Mouse (Mus musculus) MEL (cell line): ENCODE data around the gene Smurf1. TPM values are rescaled to one million over a fixed set of nuclear protein-coding genes. Genes with fewer than 3 reads are reported as not detected.

Experiments used
- DNase-seq: peaks from one replicate; pipeline ENCODE4 v3.0.0; 2011; ENCODE audit warnings: low read depth, low spot score
- H3K27ac ChIP-seq: 2 replicates; pipeline ENCODE4 v1.5.1; 2012; ENCODE audit warnings: low read depth, mild to moderate bottlenecking, control low read depth, low read length, moderate library complexity; ENCODE audit not compliant: control insufficient read depth
- H3K27me3 ChIP-seq, 2 experiments: fragments of 150-350 bp in 1 of 2; sonication (generic) in 1 of 2; 2 replicates each; pipeline ENCODE4 v1.6.1; 2012; ENCODE audit warnings: low read length in 2 of 2, mild to moderate bottlenecking in 2 of 2, improper control_type of control experiment in 1 of 2, moderate library complexity in 1 of 2; ENCODE audit not compliant: insufficient read depth in 2 of 2, control insufficient read depth in 1 of 2
- H3K36me3 ChIP-seq, 2 experiments: 2 replicates each; pipeline ENCODE4 v1.6.1; 2012 to 2014; ENCODE audit warnings: low read length in 2 of 2, improper control_type of control experiment in 1 of 2, inconsistent platforms in 1 of 2, mild to moderate bottlenecking in 1 of 2; ENCODE audit not compliant: insufficient read depth in 2 of 2, control insufficient read depth in 1 of 2
- H3K4me1 ChIP-seq, 2 experiments: fragments of 150-350 bp in 1 of 2; sonication (generic) in 1 of 2; 2 replicates each; pipeline ENCODE4 v1.6.1; 2012; ENCODE audit warnings: low read length in 2 of 2, improper control_type of control experiment in 1 of 2, mild to moderate bottlenecking in 1 of 2; ENCODE audit not compliant: insufficient read depth in 2 of 2, control insufficient read depth in 1 of 2
- H3K4me3 ChIP-seq, 2 experiments: fragments of 150-350 bp in 1 of 2; sonication (generic) in 1 of 2; 2 replicates each; pipeline ENCODE4 v1.5.1; 2012; ENCODE audit warnings: low read depth in 2 of 2, low read length in 2 of 2, mild to moderate bottlenecking in 2 of 2, moderate library complexity in 2 of 2, control low read depth in 1 of 2, improper control_type of control experiment in 1 of 2; ENCODE audit not compliant: control insufficient read depth in 1 of 2, insufficient read depth in 1 of 2
- H3K79me2 ChIP-seq: 2 replicates; pipeline ENCODE4 v1.6.1; 2012; ENCODE audit warnings: mild to moderate bottlenecking, low read length, moderate library complexity; ENCODE audit not compliant: control insufficient read depth, poor library complexity, insufficient read depth
- H3K9ac ChIP-seq: 2 replicates; pipeline ENCODE4 v1.6.1; 2012; ENCODE audit warnings: low read depth, mild to moderate bottlenecking, control low read depth, low read length, moderate library complexity; ENCODE audit not compliant: control insufficient read depth, poor library complexity, severe bottlenecking
- H3K9me3 ChIP-seq: fragments of 150-350 bp; sonication (generic); replicated peaks from 2 replicates; pipeline ENCODE4 v1.6.1; 2012; ENCODE audit warnings: mild to moderate bottlenecking, low read length, improper control_type of control experiment, moderate library complexity; ENCODE audit not compliant: insufficient read depth
- BHLHE40 ChIP-seq: IDR thresholded peaks from 2 replicates; pipeline ENCODE4 v1.6.1; 2012; ENCODE audit warnings: low read depth, mild to moderate bottlenecking, inconsistent platforms, low read length, improper control_type of control experiment, borderline replicate concordance
- CHD2 ChIP-seq: IDR thresholded peaks from 2 replicates; pipeline ENCODE4 v1.6.1; 2011; ENCODE audit warnings: low read length, improper control_type of control experiment
- CTCF ChIP-seq, 3 experiments: IDR thresholded peaks in 2 of 3; conservative IDR thresholded peaks in 1 of 3; 2 replicates each; pipeline ENCODE4 v1.5.1; 2011 to 2012; ENCODE audit warnings: low read length in 3 of 3, low read depth in 2 of 3, mild to moderate bottlenecking in 2 of 3, improper control_type of control experiment in 1 of 3, inconsistent platforms in 1 of 3, mixed read lengths in 1 of 3, moderate library complexity in 1 of 3; ENCODE audit not compliant: control insufficient read depth in 1 of 3, insufficient read depth in 1 of 3, poor library complexity in 1 of 3, severe bottlenecking in 1 of 3
- ELF1 ChIP-seq: IDR thresholded peaks from 2 replicates; pipeline ENCODE4 v1.6.1; 2014; ENCODE audit warnings: low read depth, mild to moderate bottlenecking, inconsistent platforms, low read length, improper control_type of control experiment, moderate library complexity
- EP300 ChIP-seq, 2 experiments: IDR thresholded peaks; 2 replicates each; pipeline ENCODE4 v1.6.1; 2011; ENCODE audit warnings: improper control_type of control experiment in 2 of 2, low read length in 2 of 2, low read depth in 1 of 2, mild to moderate bottlenecking in 1 of 2
- ETS1 ChIP-seq: IDR thresholded peaks from 2 replicates; pipeline ENCODE4 v1.6.1; 2012; ENCODE audit warnings: low read depth, mild to moderate bottlenecking, inconsistent platforms, low read length, improper control_type of control experiment, moderate library complexity
- GATA1 ChIP-seq: IDR thresholded peaks from 2 replicates; pipeline ENCODE4 v1.6.1; 2011; ENCODE audit warnings: low read depth, low read length, improper control_type of control experiment
- JUND ChIP-seq: IDR thresholded peaks from 2 replicates; pipeline ENCODE4 v1.6.1; 2011; ENCODE audit warnings: low read depth, mild to moderate bottlenecking, improper control_type of control experiment, low read length
- MAFK ChIP-seq: IDR thresholded peaks from 2 replicates; pipeline ENCODE4 v1.6.1; 2011; ENCODE audit warnings: low read depth, mild to moderate bottlenecking, low read length, improper control_type of control experiment, borderline replicate concordance
- MAX ChIP-seq: IDR thresholded peaks from 2 replicates; pipeline ENCODE4 v1.6.1; 2011; ENCODE audit warnings: low read length, improper control_type of control experiment
- MAZ ChIP-seq: IDR thresholded peaks from 2 replicates; pipeline ENCODE4 v1.6.1; 2012; ENCODE audit warnings: low read depth, mild to moderate bottlenecking, inconsistent platforms, low read length, improper control_type of control experiment
- MXI1 ChIP-seq: IDR thresholded peaks from 2 replicates; pipeline ENCODE4 v1.6.1; 2011; ENCODE audit warnings: mild to moderate bottlenecking, low read depth, low read length, improper control_type of control experiment
- NELFE ChIP-seq: IDR thresholded peaks from 2 replicates; pipeline ENCODE4 v1.6.1; 2011; ENCODE audit warnings: low read depth, low read length, improper control_type of control experiment
- NRF1 ChIP-seq: IDR thresholded peaks from 2 replicates; pipeline ENCODE4 v1.6.1; 2014; ENCODE audit warnings: low read depth, mild to moderate bottlenecking, inconsistent platforms, low read length, improper control_type of control experiment, moderate library complexity; ENCODE audit not compliant: poor library complexity, insufficient read depth, severe bottlenecking
- POLR2A ChIP-seq, 2 experiments: IDR thresholded peaks; 2 replicates each; pipeline ENCODE4 v1.6.1; 2011 to 2012; ENCODE audit warnings: low read length in 2 of 2, mild to moderate bottlenecking in 2 of 2, control low read depth in 1 of 2, improper control_type of control experiment in 1 of 2, low read depth in 1 of 2, moderate library complexity in 1 of 2; ENCODE audit not compliant: control insufficient read depth in 1 of 2, insufficient read depth in 1 of 2, poor library complexity in 1 of 2
- POLR2AphosphoS2 ChIP-seq: IDR thresholded peaks from 2 replicates; pipeline ENCODE4 v1.6.1; 2011; ENCODE audit warnings: low read length, improper control_type of control experiment
- POLR2AphosphoS5 ChIP-seq: IDR thresholded peaks from 2 replicates; pipeline ENCODE4 v1.6.1; 2012; ENCODE audit warnings: low read depth, borderline replicate concordance, mild to moderate bottlenecking, inconsistent platforms, low read length, moderate library complexity, mixed read lengths
- RAD21 ChIP-seq: IDR thresholded peaks from 2 replicates; pipeline ENCODE4 v1.6.1; 2011; ENCODE audit warnings: mild to moderate bottlenecking, low read depth, low read length, improper control_type of control experiment
- RCOR1 ChIP-seq: IDR thresholded peaks from 2 replicates; pipeline ENCODE4 v1.6.1; 2012; ENCODE audit warnings: low read depth, mild to moderate bottlenecking, inconsistent platforms, low read length, improper control_type of control experiment
- TAL1 ChIP-seq: IDR thresholded peaks from 2 replicates; pipeline ENCODE4 v1.6.1; 2012; ENCODE audit warnings: mild to moderate bottlenecking, inconsistent platforms, low read length, moderate library complexity, mixed read lengths
- TBP ChIP-seq: IDR thresholded peaks from 2 replicates; pipeline ENCODE4 v1.8.0; 2011; ENCODE audit warnings: low read depth, low read length, improper control_type of control experiment
- TCF12 ChIP-seq: IDR thresholded peaks from 2 replicates; pipeline ENCODE4 v1.6.1; 2014; ENCODE audit warnings: low read depth, mild to moderate bottlenecking, inconsistent platforms, low read length, improper control_type of control experiment, moderate library complexity
- UBTF ChIP-seq: IDR thresholded peaks from 2 replicates; pipeline ENCODE4 v1.6.1; 2012; ENCODE audit warnings: low read depth, mild to moderate bottlenecking, inconsistent platforms, low read length, improper control_type of control experiment, moderate library complexity, borderline replicate concordance; ENCODE audit not compliant: insufficient read depth
- ZC3H11A ChIP-seq: IDR thresholded peaks from 2 replicates; pipeline ENCODE4 v1.6.1; 2012; ENCODE audit warnings: low read depth, mild to moderate bottlenecking, inconsistent platforms, low read length, improper control_type of control experiment
- ZKSCAN1 ChIP-seq: IDR thresholded peaks from 2 replicates; pipeline ENCODE4 v1.6.1; 2012; ENCODE audit warnings: low read depth, mild to moderate bottlenecking, inconsistent platforms, low read length, improper control_type of control experiment, moderate library complexity
- ZMIZ1 ChIP-seq: IDR thresholded peaks from 2 replicates; pipeline ENCODE4 v1.6.1; 2012; ENCODE audit warnings: low read depth, mild to moderate bottlenecking, inconsistent platforms, low read length, improper control_type of control experiment, moderate library complexity
- polyA plus RNA-seq, 2 experiments: library from polyadenylated mRNA; stranded (reverse) in 1 of 2; unstranded in 1 of 2; fragments of >175 nt in 1 of 2; fragments of >200 nt in 1 of 2; gene quantifications; 2 replicates each; pipeline versions ENCODE4 v1.2.1 to v1.2.4; 2012; ENCODE audit warnings: low replicate concordance in 2 of 2, low read depth in 1 of 2; ENCODE audit not compliant: insufficient read length in 2 of 2, insufficient read depth in 1 of 2, missing spikeins in 1 of 2
- total RNA-seq: library from RNA; depleted of rRNA; stranded (reverse); fragments of 300-350 nt; gene quantifications from 2 replicates; pipeline ENCODE4 v1.2.3, GENCODE M21; 2012

Smurf1 gene
- total and polyA plus RNA-seq, 3 experiments, result 4.0 to 10.6 TPM; not detected in 1

GRCm38 (mm10) chr5:144855936-144856335 lies 109.7 kb downstream of the Smurf1 start:
- peaks cover 0 to 6% of the 10 kb centered on the region in 2 experiments; a peak in 2 of 4 replicates for H3K36me3 ChIP-seq
- no peaks in the 10 kb centered on the region for H3K79me2 ChIP-seq
- H3K4me3 ChIP-seq, result no peak overlapping the region
- no peak overlapping the region for H3K27ac ChIP-seq
- no peak overlapping the region for H3K9ac ChIP-seq
- no peak for DNase-seq
- TF ChIP-seq CTCF (IDR thresholded peaks at IDR 0.05 in 2 of 3, conservative IDR thresholded peaks at IDR 0.05 in 1 of 3; ENCODE audit: control insufficient read depth in 1 of 3, insufficient read depth in 1 of 3, low read depth in 2 of 3, low read length in 3 of 3, poor library complexity in 1 of 3, severe bottlenecking in 1 of 3) (no peak), MXI1 (no peak), JUND (no peak), NRF1 (no peak)
- TF ChIP-seq, all 39 proteins: peak for 0
- Histone ChIP-seq H3K9me3 (no peaks in the 10 kb centered on the region), H3K4me1 (no peaks in the 10 kb centered on the region), H3K27me3 (no peaks in the 10 kb centered on the region)

DNA sequence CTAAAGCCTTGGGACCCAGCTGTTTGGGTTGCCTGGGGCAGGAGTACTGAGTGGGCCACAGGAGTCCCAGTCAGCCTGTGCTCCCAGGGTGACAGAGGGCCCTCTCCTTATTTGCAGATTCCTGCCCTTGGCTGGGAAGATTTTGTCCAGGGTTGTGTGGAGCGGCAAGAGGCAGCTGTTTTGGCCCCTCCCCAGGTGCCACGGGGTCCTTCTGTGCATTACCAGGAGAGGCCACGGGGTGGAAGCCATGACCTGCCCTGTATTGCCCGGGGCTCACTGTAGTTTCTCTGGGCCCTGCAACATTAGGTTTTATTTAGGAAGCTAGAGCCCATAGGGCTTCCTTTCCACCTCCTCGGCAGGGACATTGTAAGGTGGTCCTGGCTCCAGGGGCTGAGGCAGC lies 111.7 kb downstream of the Smurf1 start:
- Histone ChIP-seq H3K36me3 (peaks cover 0 to 8% of the 10 kb centered on the region in 2 experiments; a peak in 2 of 4 replicates), H3K4me3 (no peak overlapping the region)

DNA sequence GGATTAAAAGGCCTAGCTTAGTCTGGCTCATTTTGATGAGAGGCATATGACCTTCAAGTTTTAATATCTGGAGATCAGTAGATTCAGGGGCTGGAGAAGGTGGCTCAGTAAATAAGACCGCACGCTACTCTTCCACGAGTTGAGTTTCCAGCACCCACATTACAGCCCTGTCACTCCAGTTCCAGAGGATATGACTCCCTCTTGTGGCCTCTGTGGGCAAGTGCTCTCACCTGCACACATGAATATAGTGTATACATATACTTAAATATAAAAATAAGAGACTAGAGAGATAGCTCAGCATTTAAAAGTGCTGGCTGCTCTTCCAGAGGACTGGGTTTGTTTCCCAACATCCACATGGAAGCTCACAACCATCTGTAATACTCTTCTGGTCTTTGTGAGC lies 113.8 kb downstream of the Smurf1 start:
- no peak for TF ChIP-seq CHD2
- TF ChIP-seq BHLHE40, result no peak
- TF ChIP-seq CTCF (IDR thresholded peaks at IDR 0.05 in 2 of 3, conservative IDR thresholded peaks at IDR 0.05 in 1 of 3; ENCODE audit: control insufficient read depth in 1 of 3, insufficient read depth in 1 of 3, low read depth in 2 of 3, low read length in 3 of 3, poor library complexity in 1 of 3, severe bottlenecking in 1 of 3), result peak; percentile 26 to 48 (median 48); a peak in 5 of 6 replicates
- no peak for TF ChIP-seq TCF12
- TF ChIP-seq RAD21, result 0 out of 2 replicates have a peak, but pooled peaks have one; percentile 3
- TF ChIP-seq ETS1, result no peak
- no peak overlapping the region for H3K9ac ChIP-seq
- H3K9me3 ChIP-seq, result no peaks in the 10 kb centered on the region
- H3K27ac ChIP-seq, result no peak overlapping the region
- no peaks in the 10 kb centered on the region for H3K4me1 ChIP-seq
- DNase-seq, result peak; percentile 49
- H3K36me3 ChIP-seq, result peaks cover 0 to 7% of the 10 kb centered on the region in 2 experiments; a peak in 2 of 4 replicates
- H3K27me3 ChIP-seq, result no peaks in the 10 kb centered on the region
- no peak overlapping the region for H3K4me3 ChIP-seq
- no peaks in the 10 kb centered on the region for H3K79me2 ChIP-seq

More for the DNA sequence above, 111.7 kb downstream of the Smurf1 start:
- Histone ChIP-seq H3K4me1 (no peaks in the 10 kb centered on the region), H3K79me2 (no peaks in the 10 kb centered on the region), H3K9me3 (no peaks in the 10 kb centered on the region), H3K9ac (no peak overlapping the region), H3K27ac (no peak overlapping the region), H3K27me3 (no peaks in the 10 kb centered on the region)
- DNase-seq, result no peak
- no peak for TF ChIP-seq ZMIZ1
- no peak for TF ChIP-seq MAX
- no peak for TF ChIP-seq RCOR1
- TF ChIP-seq MXI1, result no peak
- TF ChIP-seq EP300 (IDR thresholded peaks at IDR 0.05; ENCODE audit: low read depth in 1 of 2, low read length in 2 of 2), result no peak
- no peak for TF ChIP-seq POLR2AphosphoS2
- TF ChIP-seq ZC3H11A, result no peak
- no peak for TF ChIP-seq NELFE
- TF ChIP-seq ELF1, result no peak
- TF ChIP-seq RAD21, result no peak
- no peak for TF ChIP-seq GATA1
- TF ChIP-seq POLR2AphosphoS5, result no peak
- TF ChIP-seq TAL1, result no peak
- no peak for TF ChIP-seq CHD2
- TF ChIP-seq ZKSCAN1, result no peak
- no peak for TF ChIP-seq MAFK
- no peak for TF ChIP-seq UBTF
- no peak for TF ChIP-seq TBP
- TF ChIP-seq POLR2A (IDR thresholded peaks at IDR 0.05; ENCODE audit: control insufficient read depth in 1 of 2, insufficient read depth in 1 of 2, low read depth in 1 of 2, low read length in 2 of 2, poor library complexity in 1 of 2), result no peak
- TF ChIP-seq MAZ, result no peak
